Mouse (Mus musculus) forebrain, embryonic 14.5 days (tissue): ENCODE results near the gene Ppfibp2. TPM values are rescaled to one million over a fixed set of nuclear protein-coding genes. Genes with fewer than 3 reads are reported as not detected.

ENCODE experiments used
- ATAC-seq: fragments of 200-750 bp; cut with Nextera tagmentation; 2 replicates; pipeline ENCODE4 v1.8.0; 2017; ENCODE audit warnings: mild to moderate bottlenecking, moderate library complexity
- DNase-seq: peaks from one replicate; pipeline ENCODE4 v3.0.0-alpha.2; 2015; ENCODE audit warnings: low spot score
- H3K27ac ChIP-seq: fragments of 300-500 bp; sonication (generic); 2 replicates; pipeline ENCODE4 v1.5.1; 2014; ENCODE audit warnings: low read depth, mild to moderate bottlenecking, control low read depth, low read length, moderate library complexity
- H3K27me3 ChIP-seq: fragments of 300-500 bp; sonication (generic); replicated peaks from 2 replicates; pipeline ENCODE4 v1.6.1; 2014; ENCODE audit warnings: low read length, control low read depth, mixed read lengths; ENCODE audit not compliant: control insufficient read depth, insufficient read depth
- H3K36me3 ChIP-seq: fragments of 300-500 bp; sonication (generic); 2 replicates; pipeline ENCODE4 v1.6.1; 2014; ENCODE audit warnings: low read length, control low read depth; ENCODE audit not compliant: control insufficient read depth, insufficient read depth
- H3K4me1 ChIP-seq: fragments of 300-500 bp; sonication (generic); 2 replicates; pipeline ENCODE4 v1.6.1; 2014; ENCODE audit warnings: antibody characterized with exemption, low read length, control low read depth; ENCODE audit not compliant: control insufficient read depth, insufficient read depth
- H3K4me2 ChIP-seq: fragments of 300-500 bp; sonication (generic); 2 replicates; pipeline ENCODE4 v1.6.1; 2014; ENCODE audit warnings: mild to moderate bottlenecking, control low read depth, low read length
- H3K4me3 ChIP-seq: fragments of 300-500 bp; sonication (generic); 2 replicates; pipeline ENCODE4 v1.5.1; 2014; ENCODE audit warnings: low read depth, low read length, control low read depth
- H3K9ac ChIP-seq: fragments of 300-500 bp; sonication (generic); 2 replicates; pipeline ENCODE4 v1.6.1; 2014; ENCODE audit warnings: mild to moderate bottlenecking, low read length, control low read depth, moderate library complexity
- H3K9me3 ChIP-seq: fragments of 300-500 bp; sonication (generic); replicated peaks from 2 replicates; pipeline ENCODE4 v1.6.1; 2016; ENCODE audit warnings: low read length, control low read depth, mixed read lengths; ENCODE audit not compliant: control insufficient read depth
- WGBS: fragments of 180-500 bp; shearing (Covaris S2); extraction: QIAGEN DNeasy Blood & Tissue Kit; methylation state at CpG from one replicate; pipeline ENCODE4 v1.1.7; 2014; 5-methylcytosine and 5-hydroxymethylcytosine counted together
- polyA plus RNA-seq: library from polyadenylated mRNA; unstranded; fragments of >200 nt; fragmentation: Nextera tagmentation; extraction: Ambion mirVana; gene quantifications from 2 replicates; pipeline ENCODE4 v1.2.1, GENCODE M21; 2014

The Ppfibp2 gene
- polyA plus RNA-seq, 1 experiment from 2014 or later: 1.6 TPM

GRCm38 (mm10) chr7:107697066-107697465, 102.1 kb downstream of the Ppfibp2 start:
- Histone ChIP-seq H3K27me3 (no peaks in the 10 kb centered on the region), H3K36me3 (no peaks in the 10 kb centered on the region), H3K4me1 (no peaks in the 10 kb centered on the region), H3K9me3 (no peaks in the 10 kb centered on the region), H3K4me3 (no peak overlapping the region), H3K27ac (no peak overlapping the region), H3K9ac (no peak overlapping the region), H3K4me2 (no peak overlapping the region)
- no peak for ATAC-seq
- DNase-seq: no peak
- WGBS: 88% methylated on average over 5 of the region's 5 CpGs

- ATAC-seq: no peak
- Histone ChIP-seq H3K27me3 (no peaks in the 10 kb centered on the region), H3K27ac (no peak overlapping the region), H3K9ac (no peak overlapping the region), H3K4me2 (no peak overlapping the region), H3K4me3 (no peak overlapping the region), H3K36me3 (no peaks in the 10 kb centered on the region), H3K9me3 (no peaks in the 10 kb centered on the region), H3K4me1 (no peaks in the 10 kb centered on the region)
- 79% methylated on average over 1 of the region's 1 CpGs for WGBS
- DNase-seq: no peak
Measured at GRCm38 (mm10) chr7:107699926-107700325, 104.9 kb downstream of the Ppfibp2 start.

GRCm38 (mm10) chr7:107700646-107701045, 105.6 kb downstream of the Ppfibp2 start:
- no peak for ATAC-seq
- no peak overlapping the region for H3K9ac ChIP-seq
- 83% methylated on average over 5 of the region's 5 CpGs for WGBS

GRCm38 (mm10) chr7:107702461-107703380, 107.7 kb downstream of the Ppfibp2 start:
- Histone ChIP-seq H3K9me3 (no peaks in the 10 kb centered on the region), H3K27me3 (no peaks in the 10 kb centered on the region), H3K9ac (no peak overlapping the region), H3K4me2 (no peak overlapping the region), H3K4me1 (0 out of 2 replicates have a peak, but pooled peaks cover 3% of the 10 kb centered on the region), H3K36me3 (no peaks in the 10 kb centered on the region), H3K4me3 (no peak overlapping the region), H3K27ac (no peak overlapping the region)
- ATAC-seq: no peak
- no peak for DNase-seq
- WGBS: 73% methylated on average over 13 of the region's 13 CpGs

More at GRCm38 (mm10) chr7:107700646-107701045, 105.6 kb downstream of the Ppfibp2 start:
- Histone ChIP-seq H3K27ac (no peak overlapping the region), H3K27me3 (no peaks in the 10 kb centered on the region), H3K4me1 (no peaks in the 10 kb centered on the region), H3K4me2 (no peak overlapping the region), H3K4me3 (no peak overlapping the region), H3K9me3 (no peaks in the 10 kb centered on the region), H3K36me3 (no peaks in the 10 kb centered on the region)
- no peak for DNase-seq

- Histone ChIP-seq H3K27ac (no peak overlapping the region), H3K9me3 (no peaks in the 10 kb centered on the region), H3K4me1 (0 out of 2 replicates have a peak, but pooled peaks cover 6% of the 10 kb centered on the region), H3K9ac (no peak overlapping the region), H3K27me3 (no peaks in the 10 kb centered on the region), H3K36me3 (no peaks in the 10 kb centered on the region), H3K4me3 (no peak overlapping the region), H3K4me2 (no peak overlapping the region)
- 57% methylated on average over 5 of the region's 5 CpGs for WGBS
- ATAC-seq: no peak
- peak; percentile 8 for DNase-seq
Measured at GRCm38 (mm10) chr7:107705941-107706340, 110.9 kb downstream of the Ppfibp2 start.

GRCm38 (mm10) chr7:107707650-107708049, 112.6 kb downstream of the Ppfibp2 start:
- H3K9me3 ChIP-seq: no peaks in the 10 kb centered on the region
- H3K4me3 ChIP-seq: no peak overlapping the region
- ATAC-seq (no peak), DNase-seq (no peak)
- no peak overlapping the region for H3K9ac ChIP-seq
- H3K27ac ChIP-seq: no peak overlapping the region
- no peaks in the 10 kb centered on the region for H3K27me3 ChIP-seq
- no peak overlapping the region for H3K4me2 ChIP-seq
- 73% methylated on average over 9 of the region's 9 CpGs for WGBS
- H3K4me1 ChIP-seq: 0 out of 2 replicates have a peak, but pooled peaks cover 6% of the 10 kb centered on the region
- no peaks in the 10 kb centered on the region for H3K36me3 ChIP-seq

GRCm38 (mm10) chr7:107708491-107709112, 113.6 kb downstream of the Ppfibp2 start:
- Histone ChIP-seq H3K27ac (no peak overlapping the region), H3K4me2 (peak overlapping the region; percentile 42), H3K4me1 (0 out of 2 replicates have a peak, but pooled peaks cover 6% of the 10 kb centered on the region), H3K4me3 (no peak overlapping the region), H3K9ac (no peak overlapping the region), H3K9me3 (no peaks in the 10 kb centered on the region), H3K27me3 (no peaks in the 10 kb centered on the region), H3K36me3 (no peaks in the 10 kb centered on the region)
- ATAC-seq (peak; percentile 89), DNase-seq (peak; percentile 77)
- WGBS: 4% methylated on average over 10 of the region's 10 CpGs

GRCm38 (mm10) chr7:107712743-107713142, 117.7 kb downstream of the Ppfibp2 start:
- Histone ChIP-seq H3K9me3 (no peaks in the 10 kb centered on the region), H3K4me2 (no peak overlapping the region), H3K4me1 (0 out of 2 replicates have a peak, but pooled peaks cover 3% of the 10 kb centered on the region), H3K27ac (no peak overlapping the region), H3K9ac (no peak overlapping the region), H3K27me3 (no peaks in the 10 kb centered on the region), H3K4me3 (no peak overlapping the region), H3K36me3 (no peaks in the 10 kb centered on the region)
- DNase-seq (peak; percentile 61), ATAC-seq (peak; percentile 57; the same call in 1 of the 2 replicates)
- WGBS: 61% methylated on average over 6 of the region's 6 CpGs

- Histone ChIP-seq H3K4me3 (no peak overlapping the region), H3K9ac (no peak overlapping the region), H3K27ac (no peak overlapping the region), H3K4me1 (no peaks in the 10 kb centered on the region), H3K27me3 (no peaks in the 10 kb centered on the region), H3K9me3 (no peaks in the 10 kb centered on the region), H3K4me2 (no peak overlapping the region), H3K36me3 (no peaks in the 10 kb centered on the region)
- WGBS: 90% methylated on average over 5 of the region's 5 CpGs
- DNase-seq (no peak), ATAC-seq (no peak)
Measured at GRCm38 (mm10) chr7:107714067-107714466, 119.1 kb downstream of the Ppfibp2 start.
